Mouse (Mus musculus) kidney, adult 2 months (tissue): ENCODE results near the gene Utf1. TPM values are rescaled to one million over a fixed set of nuclear protein-coding genes. Genes with fewer than 3 reads are reported as not detected.

Experiments
- DNase-seq: peaks from one replicate; pipeline ENCODE4 v3.0.0; 2021
- H3K27ac ChIP-seq: fragments of 200-500 bp; 2 replicates; pipeline ENCODE4 v1.5.1; 2012; ENCODE audit warnings: low read depth, low read length, control low read depth, inconsistent platforms; ENCODE audit not compliant: insufficient read depth
- H3K27me3 ChIP-seq: fragments of 200-500 bp; replicated peaks from 2 replicates; pipeline ENCODE4 v1.6.1; 2012; ENCODE audit warnings: mild to moderate bottlenecking, moderate library complexity, low read length, inconsistent platforms; ENCODE audit not compliant: control insufficient read depth, insufficient read depth
- H3K36me3 ChIP-seq: fragments of 200-500 bp; 2 replicates; pipeline ENCODE4 v1.6.1; 2012; ENCODE audit warnings: mild to moderate bottlenecking, moderate library complexity, low read length, inconsistent platforms; ENCODE audit not compliant: control insufficient read depth, insufficient read depth
- H3K4me1 ChIP-seq: fragments of 200-500 bp; 2 replicates; pipeline ENCODE4 v1.6.1; 2011; ENCODE audit warnings: low read length; ENCODE audit not compliant: control insufficient read depth, insufficient read depth
- H3K4me3 ChIP-seq: fragments of 200-500 bp; 2 replicates; pipeline ENCODE4 v1.5.1; 2011; ENCODE audit warnings: mild to moderate bottlenecking, low read depth, low read length, control low read depth; ENCODE audit not compliant: insufficient read depth
- CTCF ChIP-seq: fragments of 200-500 bp; conservative IDR thresholded peaks from 2 replicates; pipeline ENCODE4 v1.5.1; 2011; ENCODE audit warnings: low read depth, mild to moderate bottlenecking, control low read depth, low read length, moderate library complexity, mixed read lengths; ENCODE audit not compliant: insufficient read depth, insufficient read length
- POLR2A ChIP-seq: fragments of 200-500 bp; IDR thresholded peaks from one replicate; pipeline ENCODE4 v1.6.1; 2011; ENCODE audit warnings: low read depth, low read length, control low read depth
- WGBS: fragments of 180-500 bp; shearing (Covaris S2); methylation state at CpG from one replicate; pipeline ENCODE4 v1.1.7; 2018; 5-methylcytosine and 5-hydroxymethylcytosine counted together
- polyA plus RNA-seq: library from polyadenylated mRNA; depleted of rRNA; stranded (reverse); fragments of >200 nt; gene quantifications from 2 replicates; pipeline ENCODE4 v1.2.3, GENCODE M21; 2012; rRNA removed

Utf1 gene
- polyA plus RNA-seq, result 0.13 TPM in 1 of 2 replicates, not detected in the other

DNA sequence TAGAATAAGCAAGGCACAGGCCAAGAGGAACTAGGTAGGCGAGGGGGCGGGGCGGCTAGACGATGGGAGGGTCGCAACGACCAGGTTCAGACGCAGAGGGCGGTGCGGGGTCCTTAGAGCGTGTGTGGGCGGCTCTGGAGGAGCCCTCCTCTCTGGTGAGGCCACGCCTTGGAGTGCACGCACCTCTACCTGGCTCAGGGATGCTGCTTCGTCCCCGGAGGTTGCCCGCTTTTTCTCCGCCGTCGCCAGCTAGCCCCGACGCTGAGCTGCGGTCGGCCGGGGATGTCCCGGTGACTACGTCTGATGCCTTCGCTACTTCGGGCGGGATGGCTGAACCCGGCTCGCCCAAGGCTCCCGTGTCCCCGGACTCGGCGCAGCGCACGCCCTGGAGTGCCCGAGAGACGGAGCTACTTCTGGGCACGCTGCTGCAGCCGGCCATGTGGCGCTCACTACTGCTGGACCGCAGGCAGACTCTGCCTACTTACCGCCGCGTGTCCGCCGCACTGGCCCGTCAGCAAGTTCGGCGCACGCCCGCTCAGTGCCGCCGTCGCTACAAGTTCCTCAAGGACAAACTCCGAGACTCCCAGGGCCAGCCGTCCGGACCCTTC is at the start of gene Utf1:
Gene Utf1 (plus strand): TSS at position 116 of the 608 bp plus-strand sequence.
- Histone ChIP-seq H3K4me3 (peak within 1 kb of the TSS; percentile 18; the same call in 1 of the 2 replicates), H3K36me3 (no peaks in the 10 kb centered on the region), H3K27me3 (peaks cover 2% of the 10 kb centered on the region; the same call in 1 of the 2 replicates), H3K27ac (no peak within 1 kb of the TSS), H3K4me1 (no peaks in the 10 kb centered on the region)
- no peak for TF ChIP-seq CTCF
- no peak for TF ChIP-seq POLR2A
- 1% methylated on average over 59 of the region's 59 CpGs for WGBS
- peak; percentile 17 for DNase-seq

DNA sequence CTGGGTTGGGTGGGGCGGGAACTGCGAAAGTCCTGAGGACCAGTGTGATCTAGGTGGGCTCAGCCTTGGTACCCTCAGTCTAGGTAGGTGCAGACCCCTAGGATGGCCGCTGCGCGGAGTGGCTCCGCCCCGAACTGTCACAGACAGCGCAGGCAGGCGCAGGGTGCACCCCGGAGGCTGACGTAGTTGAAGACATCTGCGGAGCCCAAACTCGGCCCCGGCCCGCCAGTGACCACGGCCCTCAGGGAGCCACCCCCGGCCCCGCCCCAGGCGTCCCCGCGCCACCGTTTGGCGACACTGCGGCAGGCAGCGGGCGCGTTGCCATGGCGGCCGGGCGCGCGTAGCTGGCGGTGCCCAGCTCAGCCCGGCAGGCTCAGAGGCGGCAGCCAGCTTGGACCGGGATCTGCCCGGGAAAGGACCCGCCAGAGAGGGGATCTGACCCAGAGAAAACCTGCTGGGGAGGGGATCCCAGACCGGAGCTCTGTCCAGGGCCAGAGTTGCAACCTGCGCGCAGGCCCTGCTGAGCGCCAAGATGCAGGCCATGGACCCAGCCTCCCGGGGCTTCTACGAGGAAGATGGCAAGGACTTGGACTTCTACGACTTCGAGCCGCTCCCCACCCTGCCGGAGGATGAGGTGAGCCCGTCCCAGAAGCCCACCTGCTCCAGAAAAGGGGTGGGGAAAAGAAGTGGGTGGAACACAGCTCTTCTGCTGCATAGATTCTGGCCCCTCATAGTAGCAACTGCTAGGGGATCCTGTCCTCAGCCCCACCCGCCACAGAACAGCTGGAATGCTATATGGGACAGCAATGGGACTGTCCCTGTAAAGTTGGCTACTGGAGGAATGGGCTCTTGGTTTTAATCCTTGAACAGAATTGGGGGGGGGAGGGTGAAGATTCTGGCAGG is 48.7 kb upstream of the Utf1 start, which contains the start of gene Kndc1:
Gene Kndc1 (plus strand): TSS at position 42 of the 903 bp plus-strand sequence.
- Histone ChIP-seq H3K4me1 (no peaks in the 10 kb centered on the region), H3K27ac (no peak within 1 kb of the TSS), H3K27me3 (no peaks in the 10 kb centered on the region), H3K4me3 (no peak within 1 kb of the TSS), H3K36me3 (no peaks in the 10 kb centered on the region)
- 1% methylated on average over 50 of the region's 50 CpGs for WGBS
- TF ChIP-seq CTCF (no peak), POLR2A (no peak)
- DNase-seq, result no peak

DNA sequence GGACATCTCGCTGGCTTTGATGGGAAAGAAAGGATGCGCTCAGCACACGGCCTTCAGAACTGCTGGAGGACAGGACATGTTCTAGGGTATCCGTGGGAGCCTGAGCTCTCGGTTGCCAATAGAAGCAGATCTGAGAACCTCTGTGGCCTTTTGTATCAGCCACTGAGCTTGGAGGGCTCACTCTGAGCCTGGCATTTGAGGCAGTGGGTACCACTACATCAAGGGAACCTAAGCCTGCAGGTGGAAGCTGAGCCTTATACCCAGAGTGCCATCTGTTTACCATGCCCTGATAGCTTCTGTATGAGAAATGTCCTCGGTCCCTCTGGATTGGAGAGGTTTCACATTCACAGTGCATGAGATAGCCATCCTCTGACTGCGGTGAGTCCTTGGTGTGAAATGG is 47.3 kb upstream of the Utf1 start:
- Histone ChIP-seq H3K4me1 (no peaks in the 10 kb centered on the region), H3K36me3 (no peaks in the 10 kb centered on the region), H3K27me3 (no peaks in the 10 kb centered on the region), H3K4me3 (no peak overlapping the region), H3K27ac (no peak overlapping the region)
- 75% methylated on average over 7 of the region's 7 CpGs for WGBS
- TF ChIP-seq POLR2A (no peak), CTCF (no peak)
- no peak for DNase-seq

DNA sequence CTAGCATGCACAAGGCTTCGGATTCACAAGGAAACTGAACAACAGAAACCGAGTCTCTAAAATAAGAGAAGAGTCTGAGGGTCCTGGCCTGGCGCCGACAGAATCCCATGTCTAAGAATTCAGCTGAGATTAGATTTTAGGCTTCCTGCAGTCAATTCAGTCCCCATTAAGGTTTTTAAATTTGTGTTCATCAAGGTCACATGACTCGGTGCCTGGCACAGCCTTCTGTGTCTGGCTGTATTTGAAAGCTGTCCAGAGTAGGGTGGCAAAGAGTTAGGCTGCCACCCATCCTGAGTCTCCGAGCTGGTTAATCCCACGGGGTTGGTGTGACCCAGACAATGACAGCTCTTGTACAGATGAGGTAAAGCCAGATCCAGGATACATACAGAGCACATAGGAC is 46.8 kb upstream of the Utf1 start:
- Histone ChIP-seq H3K36me3 (no peaks in the 10 kb centered on the region), H3K4me3 (no peak overlapping the region), H3K27ac (no peak overlapping the region), H3K4me1 (no peaks in the 10 kb centered on the region), H3K27me3 (no peaks in the 10 kb centered on the region)
- DNase-seq, result no peak
- WGBS, result 87% methylated on average over 7 of the region's 7 CpGs
- TF ChIP-seq CTCF (no peak), POLR2A (no peak)

DNA sequence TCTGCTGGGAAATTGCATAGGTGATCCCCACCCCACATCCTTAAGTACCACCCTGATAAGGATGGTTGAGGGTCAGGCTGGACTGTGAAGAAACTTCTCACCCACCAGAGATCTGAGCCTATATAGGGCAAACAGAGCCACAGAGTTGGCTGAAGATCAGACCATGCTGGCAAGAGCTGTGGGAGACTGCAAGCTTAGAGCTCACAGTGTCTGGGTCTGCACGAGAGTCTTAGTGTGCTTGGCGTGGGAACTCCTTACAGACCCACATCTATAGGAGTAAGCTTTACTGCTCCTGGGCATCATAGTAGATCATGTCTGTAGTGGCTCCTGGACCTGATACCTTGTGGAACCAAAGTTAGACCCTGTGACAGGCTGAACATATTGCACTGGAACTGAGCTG is 45.0 kb upstream of the Utf1 start:
- WGBS, result 80% methylated on average over 2 of the region's 2 CpGs
- Histone ChIP-seq H3K36me3 (no peaks in the 10 kb centered on the region), H3K4me1 (no peaks in the 10 kb centered on the region), H3K27ac (no peak overlapping the region), H3K27me3 (no peaks in the 10 kb centered on the region), H3K4me3 (no peak overlapping the region)
- TF ChIP-seq POLR2A, result no peak
- TF ChIP-seq CTCF, result no peak
- DNase-seq, result no peak

DNA sequence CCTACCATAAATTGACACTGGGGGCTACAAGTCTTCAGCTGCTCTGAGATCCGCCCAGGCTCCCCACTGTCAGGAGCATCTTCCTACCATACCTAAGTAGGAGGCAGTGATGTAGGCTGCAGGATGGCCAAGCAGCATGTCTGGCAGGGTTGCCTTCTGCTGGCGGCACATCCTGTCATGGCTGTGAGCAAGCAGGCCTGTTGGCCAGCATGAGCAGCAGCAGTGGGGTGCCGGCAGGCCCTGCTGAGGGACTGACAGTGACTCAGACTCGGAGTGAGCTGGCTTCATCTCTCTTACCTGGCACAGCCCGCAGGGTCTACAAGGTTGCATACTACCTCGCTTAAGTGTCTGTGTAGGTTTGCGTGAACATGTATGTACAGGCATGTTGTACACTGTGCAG is 44.1 kb upstream of the Utf1 start:
- no peak for TF ChIP-seq CTCF
- no peak for TF ChIP-seq POLR2A
- WGBS, result 87% methylated on average over 7 of the region's 7 CpGs
- no peak overlapping the region for H3K4me3 ChIP-seq

DNA sequence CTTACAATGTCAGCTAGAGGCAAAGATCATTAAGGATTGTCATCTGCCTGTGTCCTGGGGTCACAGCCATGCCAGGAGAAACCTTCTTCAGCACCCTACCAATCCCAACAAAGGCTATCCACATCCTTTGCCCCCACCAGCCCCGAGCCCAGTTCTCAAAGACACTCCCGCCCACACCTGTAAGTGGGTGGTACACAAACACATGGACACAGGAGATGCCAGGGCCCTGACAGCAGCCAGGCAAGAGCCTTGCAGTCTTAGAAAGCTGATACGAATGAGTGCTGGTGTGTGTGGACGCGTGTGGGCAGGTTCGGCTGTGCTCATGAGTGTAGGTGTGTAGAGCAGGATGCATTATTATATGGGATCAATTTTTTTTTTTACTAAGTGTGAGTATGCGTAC is 43.1 kb upstream of the Utf1 start:
- no peak for DNase-seq
- 95% methylated on average over 7 of the region's 7 CpGs for WGBS
- TF ChIP-seq CTCF (no peak), POLR2A (no peak)

More for the DNA sequence above, 44.1 kb upstream of the Utf1 start:
- DNase-seq, result no peak
- Histone ChIP-seq H3K4me1 (no peaks in the 10 kb centered on the region), H3K36me3 (no peaks in the 10 kb centered on the region), H3K27ac (no peak overlapping the region), H3K27me3 (no peaks in the 10 kb centered on the region)

More for the DNA sequence above, 43.1 kb upstream of the Utf1 start:
- no peak overlapping the region for H3K27ac ChIP-seq
- H3K27me3 ChIP-seq, result no peaks in the 10 kb centered on the region
- H3K4me3 ChIP-seq, result no peak overlapping the region
- H3K36me3 ChIP-seq, result no peaks in the 10 kb centered on the region
- H3K4me1 ChIP-seq, result no peaks in the 10 kb centered on the region
